ENCODE assay signal across 7 mouse cellular contexts in genomic region chr12:20231528-20231927, GRCm38 (mm10).
DNase-seq lines count a peak whose midpoint lies in the region; ATAC-seq and TF ChIP-seq lines count a peak whose summit lies in the region.

No protein-coding gene starts in this region.

- H3K4me3 ChIP-seq in liver, embryonic 14.5 days (ENCODE audit: insufficient read depth in 1 of 2, low read depth in 2 of 2, low read length in 2 of 2): no peak overlapping the region

- no peaks in the 10 kb centered on the region for H3K36me3 ChIP-seq in liver, embryonic 14.5 days (replicated peaks; ENCODE audit: control insufficient read depth, insufficient read depth, low read depth)

- no peak overlapping the region for H3K4me2 ChIP-seq in liver, embryonic 14.5 days (ENCODE audit: low read depth)

- no peak for TF ChIP-seq EP300 in liver, embryonic 14.5 days (IDR thresholded peaks at IDR 0.05; ENCODE audit: low read depth)

- no peak for TF ChIP-seq POLR2A in brain, embryonic 14.5 days (IDR thresholded peaks at IDR 0.05; ENCODE audit: borderline replicate concordance, extremely low read depth, insufficient read depth, insufficient read length, poor library complexity, severe bottlenecking)

- TF ChIP-seq CTCF in brain, embryonic 14.5 days (IDR thresholded peaks at IDR 0.05; ENCODE audit: borderline replicate concordance, extremely low read depth, insufficient read depth, insufficient read length): no peak
- TF ChIP-seq CTCF in liver, embryonic 14.5 days (IDR thresholded peaks at IDR 0.05; ENCODE audit: low read depth): no peak

- peaks cover 72% of the 10 kb centered on the region for H3K9me3 ChIP-seq in liver, embryonic 14.5 days (ENCODE audit: control insufficient read depth, low read length)

- intact Hi-C loops in left cerebral cortex, postnatal 4 days (cut with DNase I): no loop called here
- intact Hi-C loops in left cerebral cortex, postnatal 36 days (cut with DNase I): no loop called here
- intact Hi-C loops in left cerebral cortex, postnatal 25 days (cut with DNase I): no loop called here

- DNase-seq in left cerebral cortex, postnatal 4 days: peak; percentile 3
- no peak for DNase-seq in left cerebral cortex, postnatal 36 days (ENCODE audit: low spot score in 2 of 2)
- peak; percentile 0 for DNase-seq in brain, embryonic 14.5 days (ENCODE audit: low read depth)
- DNase-seq in gastrocnemius, postnatal 4 days (ENCODE audit: low spot score in 2 of 2): peak; percentile 14 to 27
- DNase-seq in liver, embryonic 14.5 days (ENCODE audit: low read depth in 3 of 3, low spot score in 3 of 3): no peak
- peak; percentile 7 for DNase-seq in testis, postnatal 14 days (ENCODE audit: low spot score)
- no peak for DNase-seq in left cerebral cortex, postnatal 25 days (ENCODE audit: low spot score in 2 of 2)

- H3K4me1 ChIP-seq in liver, embryonic 14.5 days (replicated peaks; ENCODE audit: control insufficient read depth in 2 of 2, insufficient read depth in 2 of 2, low read length in 1 of 2): no peaks in the 10 kb centered on the region

- ATAC-seq in liver, embryonic 14.5 days (ENCODE audit: insufficient read depth): 0 out of 2 replicates have a peak, but pooled peaks have one; percentile 14

- H3K27ac ChIP-seq in liver, embryonic 14.5 days: no peak overlapping the region

- 57% methylated on average over 12 of the region's 12 CpGs for WGBS in liver, embryonic 14.5 days (ENCODE audit: insufficient replicate concordance)

- no peaks in the 10 kb centered on the region for H3K27me3 ChIP-seq in liver, embryonic 14.5 days (ENCODE audit: control insufficient read depth, insufficient read depth, low read length)

- H3K9ac ChIP-seq in liver, embryonic 14.5 days (replicated peaks): no peak overlapping the region

Comparison
In these comparisons a context has a peak if more than half of its experiments do, and no peak if none do; other contexts are left out.
1. DNase-seq: peak in left cerebral cortex, postnatal 4 days (single experiment), brain, embryonic 14.5 days (single experiment), gastrocnemius, postnatal 4 days (2 of 2) and testis, postnatal 14 days (single experiment); none in left cerebral cortex, postnatal 36 days (0 of 2), liver, embryonic 14.5 days (0 of 3) and left cerebral cortex, postnatal 25 days (0 of 2).